Mouse (Mus musculus) stomach, postnatal 0 days (tissue): ENCODE measurements around the gene Spint5.

Source experiments
- CTCF ChIP-seq: IDR thresholded peaks from 2 replicates; pipeline ENCODE4 v1.5.1; 2016; ENCODE audit warnings: antibody characterized with exemption, low read depth, mild to moderate bottlenecking, moderate library complexity
- EP300 ChIP-seq: optimal IDR thresholded peaks from 2 replicates; pipeline ENCODE3; 2016; ENCODE audit warnings: antibody characterized with exemption

DNA sequence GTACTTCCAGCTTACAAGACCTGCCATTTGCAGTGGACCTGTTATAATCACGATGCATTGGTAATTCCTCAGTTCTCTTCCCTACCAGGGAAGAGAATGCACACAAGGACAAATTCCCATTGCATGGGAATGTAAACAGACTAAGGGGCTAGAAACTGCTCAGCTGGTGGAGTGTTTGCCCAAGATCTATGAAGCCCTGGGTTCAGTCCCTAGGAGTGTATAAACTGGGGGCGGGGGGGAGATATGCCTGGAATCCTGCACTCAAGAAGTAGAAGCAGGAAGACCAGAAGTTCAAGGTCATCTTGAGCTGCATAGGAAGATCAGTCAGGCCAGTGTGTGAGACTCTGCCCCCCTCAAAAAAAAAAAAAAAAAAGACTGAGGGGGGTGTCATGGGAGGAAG is 18.2 kb downstream of the Spint5 start:
- no peak for TF ChIP-seq CTCF
- no peak for TF ChIP-seq EP300
